Mouse (Mus musculus): Measurements from ENCODE around the gene Phactr1.

- TF ChIP-seq MAZ (IDR thresholded peaks at IDR 0.05; ENCODE audit: low read depth, low read length) (no peak), ZNF384 (IDR thresholded peaks at IDR 0.05; ENCODE audit: low read depth, low read length) (no peak), ZKSCAN1 (IDR thresholded peaks at IDR 0.05; ENCODE audit: low read depth, low read length) (no peak), MEF2A (IDR thresholded peaks at IDR 0.05; ENCODE audit: extremely low read depth, insufficient replicate concordance, low read depth, low read length, poor library complexity, severe bottlenecking) (no peak), CTCF (IDR thresholded peaks at IDR 0.05 in 2 of 3, conservative IDR thresholded peaks at IDR 0.05 in 1 of 3; ENCODE audit: control insufficient read depth in 1 of 3, insufficient read depth in 1 of 3, low read depth in 2 of 3, low read length in 3 of 3, poor library complexity in 1 of 3, severe bottlenecking in 1 of 3) (peak in 2 of 3 experiments; percentile 14 to 43; a peak in 3 of 6 replicates), SMC3 (IDR thresholded peaks at IDR 0.05; ENCODE audit: low read depth, low read length) (no peak), CHD1 (IDR thresholded peaks at IDR 0.05; ENCODE audit: low read depth, low read length) (no peak)
Measured at GRCm38 (mm10) chr13:43053201-43053600, 372.8 kb downstream of the Phactr1 start.
